Mouse (Mus musculus) embryonic fibroblast, embryonic 13.5 days (primary cell): ENCODE results near the gene Agrp.

ENCODE experiments used
- CTCF ChIP-seq: IDR thresholded peaks from 2 replicates; pipeline ENCODE4 v1.5.1; 2011; ENCODE audit warnings: mild to moderate bottlenecking, control low read depth, low read length, moderate library complexity, borderline replicate concordance; ENCODE audit not compliant: insufficient read depth
- POLR2A ChIP-seq: IDR thresholded peaks from 2 replicates; pipeline ENCODE4 v1.6.1; 2011; ENCODE audit warnings: low read depth, mild to moderate bottlenecking, control low read depth, low read length, moderate library complexity

GRCm38 (mm10) chr8:105538940-105539339 is 98.3 kb downstream of the Agrp start:
- TF ChIP-seq POLR2A (no peak), CTCF (no peak)
